Mouse (Mus musculus) intestine, embryonic 14.5 days (tissue): ENCODE results near the gene Tex37. TPM values are rescaled to one million over a fixed set of nuclear protein-coding genes. Genes with fewer than 3 reads are reported as not detected.

Experiments
- ATAC-seq: fragments of 200-750 bp; cut with Nextera tagmentation; replicated peaks from 2 replicates; pipeline ENCODE4 v1.8.0; 2017; ENCODE audit warnings: low read depth, moderate number of reproducible peaks, moderate TSS enrichment, moderate library complexity; ENCODE audit not compliant: low FRiP score, low TSS enrichment
- DNase-seq: peaks from one replicate; pipeline ENCODE4 v3.0.0-alpha.2; 2018; ENCODE audit warnings: low spot score
- H3K27ac ChIP-seq: fragments of 300-500 bp; sonication (generic); 2 replicates; pipeline ENCODE4 v1.5.1; 2014; ENCODE audit warnings: low read depth, mild to moderate bottlenecking, control low read depth
- H3K27me3 ChIP-seq: fragments of 300-500 bp; sonication (generic); replicated peaks from 2 replicates; pipeline ENCODE4 v1.6.1; 2014; ENCODE audit warnings: low read length, control low read depth; ENCODE audit not compliant: control insufficient read depth, insufficient read depth
- H3K36me3 ChIP-seq: fragments of 300-500 bp; sonication (generic); 2 replicates; pipeline ENCODE4 v1.6.1; 2014; ENCODE audit warnings: low read length, control low read depth; ENCODE audit not compliant: control insufficient read depth, insufficient read depth
- H3K4me1 ChIP-seq: fragments of 300-500 bp; sonication (generic); replicated peaks from 2 replicates; pipeline ENCODE4 v1.6.1; 2014; ENCODE audit warnings: low read length, control low read depth, mixed read lengths; ENCODE audit not compliant: control insufficient read depth, insufficient read depth
- H3K4me2 ChIP-seq: fragments of 300-500 bp; sonication (generic); 2 replicates; pipeline ENCODE4 v1.6.1; 2014; ENCODE audit warnings: low read length
- H3K4me3 ChIP-seq: fragments of 300-500 bp; sonication (generic); 2 replicates; pipeline ENCODE4 v1.5.1; 2014; ENCODE audit warnings: low read depth, low read length, control low read depth, mixed read lengths
- H3K9ac ChIP-seq: fragments of 300-500 bp; sonication (generic); 2 replicates; pipeline ENCODE4 v1.6.1; 2014; ENCODE audit warnings: mild to moderate bottlenecking, low read length
- H3K9me3 ChIP-seq: fragments of 300-500 bp; sonication (generic); 2 replicates; pipeline ENCODE4 v1.6.1; 2016; ENCODE audit warnings: low read length, control low read depth; ENCODE audit not compliant: control insufficient read depth
- WGBS: fragments of 180-500 bp; shearing (Covaris S2); extraction: QIAGEN DNeasy Blood & Tissue Kit; methylation state at CpG from one replicate; pipeline ENCODE4 v1.1.7; 2014; 5-methylcytosine and 5-hydroxymethylcytosine counted together
- polyA plus RNA-seq: library from polyadenylated mRNA; unstranded; fragments of >200 nt; fragmentation: Nextera tagmentation; extraction: Ambion mirVana; gene quantifications from 2 replicates; pipeline ENCODE4 v1.2.1, GENCODE M21; 2014

Gene Tex37
- not detected in 2 replicates for polyA plus RNA-seq

DNA sequence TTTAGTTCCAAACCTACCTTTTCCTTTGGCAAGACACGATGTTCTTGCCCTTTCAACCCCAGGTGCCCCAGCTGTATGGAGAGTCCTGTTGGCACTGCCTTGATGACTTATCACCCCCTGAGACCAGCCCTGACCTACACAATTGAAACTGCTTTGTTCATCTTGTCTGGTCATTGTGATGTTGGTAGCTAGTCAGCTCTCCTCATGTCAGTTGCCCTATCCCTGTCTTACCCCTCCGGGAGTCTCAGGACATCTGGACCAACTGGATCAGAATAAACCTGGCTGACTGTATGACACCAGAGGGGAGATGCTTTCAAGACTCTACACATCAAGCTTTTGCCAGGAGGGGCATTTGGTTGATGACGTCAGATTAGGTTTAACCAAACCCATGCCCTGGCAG lies at the start of gene Tex37:
Gene Tex37 (minus strand): TSS at position 101 of the 400 bp plus-strand sequence.
- no peak within 1 kb of the TSS for H3K4me3 ChIP-seq
- no peaks in the 10 kb centered on the region for H3K27me3 ChIP-seq
- DNase-seq: no peak
- no peak within 1 kb of the TSS for H3K9ac ChIP-seq
- no peaks in the 10 kb centered on the region for H3K36me3 ChIP-seq
- ATAC-seq: no peak
- WGBS: 86% methylated on average over 3 of the region's 3 CpGs
- H3K9me3 ChIP-seq: no peaks in the 10 kb centered on the region
- H3K27ac ChIP-seq: no peak within 1 kb of the TSS
- no peak within 1 kb of the TSS for H3K4me2 ChIP-seq
- H3K4me1 ChIP-seq: no peaks in the 10 kb centered on the region

DNA sequence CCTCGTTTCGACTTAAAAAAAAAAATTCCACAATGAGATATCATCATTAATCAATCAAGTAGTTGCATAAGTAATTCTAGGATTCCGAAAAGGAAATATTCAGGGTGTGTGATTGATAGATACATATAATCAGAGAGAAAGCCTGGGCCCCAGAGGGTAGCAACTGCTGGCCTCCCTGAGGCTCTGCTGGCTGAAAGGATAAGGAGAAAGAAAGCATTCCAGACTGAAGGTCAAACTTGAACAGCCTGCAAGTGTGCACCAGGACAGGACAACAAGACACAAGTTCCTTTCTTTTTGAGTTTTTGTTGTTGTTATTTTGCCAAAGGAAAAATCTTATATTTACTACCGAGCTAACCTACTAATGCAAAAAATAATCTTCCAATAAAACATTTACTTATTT lies 49.6 kb upstream of the Tex37 start:
- WGBS: 67% methylated on average over 4 of the region's 4 CpGs
- ATAC-seq: no peak

DNA sequence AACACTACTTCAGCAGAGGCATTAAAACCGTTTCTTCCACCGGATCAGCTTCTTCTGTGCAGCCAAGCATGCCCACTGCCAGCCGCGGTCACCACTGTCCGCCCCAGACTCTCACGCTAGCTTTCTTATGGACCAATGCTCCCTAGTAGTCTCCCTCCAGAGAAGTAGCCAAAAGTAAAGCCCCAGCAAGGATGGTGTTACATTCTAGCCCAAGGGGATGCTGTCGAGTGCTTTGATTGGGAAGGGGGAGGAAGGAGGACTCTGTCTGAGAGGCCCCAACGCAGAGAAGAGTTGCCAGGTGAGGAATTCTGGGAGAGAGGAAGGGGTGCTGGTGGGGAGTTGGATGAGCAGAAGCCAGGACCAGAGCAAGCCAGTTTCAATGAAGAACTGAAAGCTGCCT lies 48.7 kb upstream of the Tex37 start:
- H3K9ac ChIP-seq: no peak overlapping the region
- no peak overlapping the region for H3K27ac ChIP-seq
- peak overlapping the region; percentile 30; the same call in 1 of the 2 replicates for H3K4me2 ChIP-seq
- no peaks in the 10 kb centered on the region for H3K9me3 ChIP-seq
- DNase-seq: peak; percentile 59
- WGBS: 3% methylated on average over 8 of the region's 8 CpGs
- H3K27me3 ChIP-seq: peaks cover 10% of the 10 kb centered on the region; the same call in 1 of the 2 replicates
- H3K4me1 ChIP-seq: 0 out of 2 replicates have a peak, but pooled peaks cover 5% of the 10 kb centered on the region
- H3K4me3 ChIP-seq: peak overlapping the region; percentile 10; the same call in 1 of the 2 replicates
- H3K36me3 ChIP-seq: no peaks in the 10 kb centered on the region
- no peak for ATAC-seq

More for the DNA sequence above, 49.6 kb upstream of the Tex37 start:
- Histone ChIP-seq H3K4me3 (no peak overlapping the region), H3K9me3 (no peaks in the 10 kb centered on the region), H3K27me3 (peaks cover 10% of the 10 kb centered on the region; the same call in 1 of the 2 replicates), H3K9ac (no peak overlapping the region), H3K36me3 (no peaks in the 10 kb centered on the region), H3K4me1 (0 out of 2 replicates have a peak, but pooled peaks cover 5% of the 10 kb centered on the region), H3K4me2 (no peak overlapping the region), H3K27ac (no peak overlapping the region)
- DNase-seq: no peak

DNA sequence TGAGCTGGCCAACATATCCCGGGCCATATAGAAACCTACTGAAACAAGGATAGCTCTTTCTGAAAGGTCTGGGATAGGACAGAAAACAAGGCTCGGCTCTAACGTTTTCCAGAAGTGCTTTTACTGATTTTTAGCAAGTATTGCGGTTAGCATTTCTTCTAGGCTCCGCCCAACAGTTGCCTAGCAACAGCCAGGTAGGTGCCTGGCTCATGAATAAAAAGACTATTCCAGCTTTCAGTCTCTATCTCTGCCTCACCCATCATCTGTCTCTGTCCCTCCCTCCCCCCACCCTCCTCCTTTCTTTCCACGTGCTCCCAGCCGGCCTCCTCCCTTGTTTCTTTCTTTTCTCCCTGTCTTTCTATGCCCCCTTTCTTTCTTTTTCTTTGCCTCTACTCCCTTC lies 47.0 kb upstream of the Tex37 start:
- WGBS: 32% methylated on average over 7 of the region's 7 CpGs
- no peak for ATAC-seq

DNA sequence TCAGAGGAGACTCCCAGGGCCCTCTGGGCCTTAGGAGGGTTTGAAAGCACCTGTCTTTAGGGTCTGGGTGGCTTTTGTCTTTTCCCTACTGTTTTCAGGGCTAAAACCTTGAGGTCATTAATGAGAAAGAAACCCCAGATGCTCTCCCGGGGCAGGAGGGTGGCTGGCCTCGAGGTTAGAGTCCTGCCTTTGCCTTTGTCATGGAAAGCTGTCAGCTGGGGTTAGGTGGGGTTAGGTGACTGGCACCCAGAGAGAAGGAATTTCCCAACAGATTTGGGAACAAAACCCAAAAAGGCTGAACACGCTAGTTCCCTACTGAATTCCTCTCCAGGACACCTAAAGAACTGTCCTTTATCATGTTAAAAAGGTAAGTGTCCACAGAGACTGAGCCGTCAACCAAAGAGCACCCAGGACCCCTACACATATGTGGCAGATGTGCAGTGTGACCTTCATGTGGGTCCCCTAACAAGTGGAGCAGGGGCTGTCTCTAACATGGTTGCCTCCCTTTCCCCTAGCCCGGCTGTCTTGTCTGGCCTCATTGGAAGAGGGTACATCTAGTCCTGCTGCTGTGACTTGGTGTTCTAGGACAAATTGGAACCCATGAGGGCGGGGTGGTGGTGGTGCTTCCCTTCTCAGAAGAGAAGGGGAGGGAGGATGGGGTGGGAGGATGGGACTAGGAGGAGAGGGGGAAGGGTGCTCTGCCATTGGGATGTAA lies 45.5 kb upstream of the Tex37 start:
- H3K4me1 ChIP-seq: 0 out of 2 replicates have a peak, but pooled peaks cover 5% of the 10 kb centered on the region
- ATAC-seq (no peak), DNase-seq (no peak)
- peaks cover 33% of the 10 kb centered on the region for H3K27me3 ChIP-seq
- no peak overlapping the region for H3K9ac ChIP-seq
- H3K4me3 ChIP-seq: no peak overlapping the region
- H3K4me2 ChIP-seq: no peak overlapping the region
- no peak overlapping the region for H3K27ac ChIP-seq
- 41% methylated on average over 6 of the region's 6 CpGs for WGBS
- H3K36me3 ChIP-seq: no peaks in the 10 kb centered on the region
- no peaks in the 10 kb centered on the region for H3K9me3 ChIP-seq

More for the DNA sequence above, 47.0 kb upstream of the Tex37 start:
- Histone ChIP-seq H3K9ac (no peak overlapping the region), H3K27me3 (peaks cover 20% of the 10 kb centered on the region; the same call in 1 of the 2 replicates), H3K4me1 (0 out of 2 replicates have a peak, but pooled peaks cover 5% of the 10 kb centered on the region), H3K36me3 (no peaks in the 10 kb centered on the region), H3K4me3 (no peak overlapping the region), H3K9me3 (no peaks in the 10 kb centered on the region), H3K27ac (no peak overlapping the region), H3K4me2 (no peak overlapping the region)
- DNase-seq: no peak

DNA sequence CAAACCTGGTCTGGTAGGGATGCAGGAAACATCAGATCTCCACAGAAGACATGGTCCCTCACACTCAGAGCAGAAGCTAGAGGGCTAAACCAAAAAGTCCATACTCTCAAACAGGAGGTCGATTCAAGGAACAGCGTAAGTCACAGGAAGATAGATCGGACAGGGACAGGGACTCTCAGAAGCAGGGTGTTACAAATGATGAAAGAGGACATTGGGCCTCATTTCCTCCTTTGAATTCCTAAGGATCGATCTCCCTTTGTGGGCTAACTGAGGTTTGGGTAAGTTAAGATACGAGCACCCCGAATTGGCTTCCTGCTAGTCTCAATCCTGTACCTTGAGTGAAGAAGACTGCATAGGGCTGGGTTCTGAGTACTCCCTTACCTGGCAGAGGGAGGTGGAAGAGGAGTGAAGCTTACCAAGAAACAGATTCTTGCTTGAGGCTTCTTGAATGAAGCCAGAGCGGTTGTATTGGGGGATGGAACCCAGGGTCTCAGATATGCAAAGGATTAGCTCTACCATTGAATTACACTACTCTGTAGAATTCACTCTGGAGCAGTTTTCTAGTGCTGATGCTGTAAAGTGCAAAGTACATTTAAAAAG lies 38.7 kb upstream of the Tex37 start:
- DNase-seq: no peak
- no peaks in the 10 kb centered on the region for H3K36me3 ChIP-seq
- H3K4me3 ChIP-seq: no peak overlapping the region
- no peak overlapping the region for H3K4me2 ChIP-seq
- H3K9ac ChIP-seq: no peak overlapping the region
- H3K27ac ChIP-seq: no peak overlapping the region
- H3K27me3 ChIP-seq: peaks cover 91% of the 10 kb centered on the region
- H3K4me1 ChIP-seq: peaks cover 8% of the 10 kb centered on the region; the same call in 1 of the 2 replicates
- ATAC-seq: no peak
- WGBS: 11% methylated on average over 7 of the region's 7 CpGs
- no peaks in the 10 kb centered on the region for H3K9me3 ChIP-seq

DNA sequence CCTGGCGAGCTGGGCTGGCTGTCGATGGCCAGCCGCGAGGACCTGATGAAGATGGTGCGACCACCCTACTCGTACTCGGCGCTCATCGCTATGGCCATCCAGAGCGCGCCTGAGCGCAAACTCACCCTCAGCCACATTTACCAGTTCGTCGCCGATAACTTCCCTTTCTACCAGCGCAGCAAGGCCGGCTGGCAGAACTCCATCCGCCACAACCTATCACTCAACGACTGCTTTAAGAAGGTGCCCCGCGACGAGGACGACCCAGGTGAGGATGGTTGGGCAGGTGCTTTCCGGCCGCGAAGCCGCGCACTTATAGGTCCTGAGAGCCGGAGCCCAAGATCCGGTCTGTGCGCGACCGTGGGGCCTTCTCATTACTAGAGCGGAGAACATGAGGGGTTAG lies 38.2 kb upstream of the Tex37 start:
- Histone ChIP-seq H3K9me3 (no peaks in the 10 kb centered on the region), H3K27ac (no peak overlapping the region), H3K36me3 (no peaks in the 10 kb centered on the region), H3K4me1 (peaks cover 8% of the 10 kb centered on the region; the same call in 1 of the 2 replicates), H3K9ac (no peak overlapping the region), H3K4me3 (peak overlapping the region; percentile 33), H3K4me2 (peak overlapping the region; percentile 59), H3K27me3 (peaks cover 94% of the 10 kb centered on the region)
- 2% methylated on average over 34 of the region's 34 CpGs for WGBS
- DNase-seq (peak; percentile 61), ATAC-seq (no peak)

DNA sequence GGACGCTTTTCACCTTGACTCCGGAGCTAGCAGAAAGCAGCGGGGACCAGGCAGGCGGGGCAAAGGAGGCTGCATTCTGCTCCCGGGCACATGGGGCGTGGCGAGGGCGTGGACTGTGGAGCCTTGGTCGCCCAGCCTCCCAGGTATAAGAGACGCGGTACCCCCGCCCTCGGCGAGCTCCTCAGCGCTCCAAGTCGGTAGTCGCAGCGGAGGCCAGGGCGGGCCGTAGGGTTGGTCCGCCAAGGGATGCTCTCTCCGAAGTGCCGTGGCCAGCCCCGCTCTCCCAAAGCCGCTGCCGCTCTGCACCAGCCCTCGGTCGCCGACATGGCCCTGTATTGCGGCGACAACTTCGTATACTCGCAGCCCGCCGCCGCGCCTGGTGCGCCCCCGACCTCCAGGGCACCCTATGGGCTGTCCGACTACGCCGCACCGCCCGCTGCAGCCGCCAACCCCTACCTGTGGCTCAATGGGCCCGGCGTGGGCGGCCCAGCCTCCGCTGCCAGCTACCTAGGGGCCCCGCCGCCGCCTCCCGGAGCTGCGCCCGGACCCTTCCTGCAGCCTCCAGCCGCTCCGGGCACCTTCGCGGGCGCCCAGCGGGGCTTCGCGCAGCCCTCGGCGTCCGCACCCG lies 37.7 kb upstream of the Tex37 start, which contains the start of gene Foxi3:
Gene Foxi3 (plus strand): TSS at position 247 of the 628 bp plus-strand sequence.
- Histone ChIP-seq H3K9ac (no peak within 1 kb of the TSS), H3K4me2 (peak within 1 kb of the TSS; percentile 59), H3K27ac (no peak within 1 kb of the TSS), H3K4me1 (peaks cover 8% of the 10 kb centered on the region; the same call in 1 of the 2 replicates), H3K27me3 (peaks cover 90% of the 10 kb centered on the region), H3K4me3 (peak within 1 kb of the TSS; percentile 33), H3K36me3 (no peaks in the 10 kb centered on the region), H3K9me3 (no peaks in the 10 kb centered on the region)
- DNase-seq: peak; percentile 79
- peak; percentile 69 for ATAC-seq
- WGBS: under 1% methylated on average over 63 of the region's 67 CpGs
